Mouse (Mus musculus): ENCODE measurements around the gene Rasal2. TPM values are rescaled to one million over a fixed set of nuclear protein-coding genes. Genes with fewer than 3 reads are reported as not detected.

Gene Rasal2
- polyA plus RNA-seq, 1 experiment from 2014 or later, result 16.6 TPM

- H3K27me3 ChIP-seq, result no peaks in the 10 kb centered on the region
- DNase-seq (ENCODE audit: low read depth, low spot score) (no peak), ATAC-seq (no peak)
- no peak for TF ChIP-seq CTCF (IDR thresholded peaks at IDR 0.05)
- in situ Hi-C loops (cut with MboI; ENCODE audit: low pct_unique_long_range_greater_than_20kb), result no loop called here
- POLR2A ChIA-PET, result no interaction called here
- CTCF ChIA-PET, result no interaction called here
Measured at GRCm38 (mm10) chr1:157178988-157179764, 233.2 kb downstream of the Rasal2 start.

DNA sequence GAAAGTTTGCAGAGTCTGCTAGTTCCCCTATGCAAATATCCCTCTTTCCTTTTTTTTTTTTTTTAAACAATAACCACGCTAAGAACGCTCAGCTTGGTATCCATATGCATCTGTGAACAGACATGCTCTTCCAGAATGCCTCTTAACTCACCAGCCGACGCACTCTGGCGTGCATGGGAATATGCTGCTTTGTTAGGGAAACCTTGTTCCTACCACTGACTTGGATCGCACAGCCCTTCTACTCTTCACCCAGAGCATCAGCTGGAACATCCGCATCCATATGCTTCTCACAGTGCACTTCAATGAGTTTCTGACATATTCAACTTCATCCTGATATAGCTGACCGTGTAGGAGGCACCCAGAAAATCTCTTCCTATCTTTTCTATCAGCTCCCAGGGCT, 243.1 kb downstream of the Rasal2 start:
- in situ Hi-C loops (cut with MboI; ENCODE audit: low pct_unique_long_range_greater_than_20kb), result no loop called here
- CTCF ChIA-PET, result interaction anchor here (0.9 kb wide), 1 partner anchor 9 kb away, joined by 3 read pairs; no protein-coding TSS in a partner anchor

GRCm38 (mm10) chr1:157168891-157169290, 243.5 kb downstream of the Rasal2 start:
- TF ChIP-seq CTCF (IDR thresholded peaks at IDR 0.05), result no peak
- in situ Hi-C loops (cut with MboI; ENCODE audit: low pct_unique_long_range_greater_than_20kb), result no loop called here
- H3K27me3 ChIP-seq, result no peaks in the 10 kb centered on the region
- CTCF ChIA-PET, result no interaction called here
- ATAC-seq (no peak), DNase-seq (ENCODE audit: low read depth, low spot score) (no peak)
- POLR2A ChIA-PET, result no interaction called here

More for the DNA sequence above, 243.1 kb downstream of the Rasal2 start:
- H3K27me3 ChIP-seq, result no peaks in the 10 kb centered on the region
- no peak for DNase-seq (ENCODE audit: low read depth, low spot score)
- POLR2A ChIA-PET, result no interaction called here
- TF ChIP-seq CTCF (IDR thresholded peaks at IDR 0.05), result no peak
- ATAC-seq, result no peak

DNA sequence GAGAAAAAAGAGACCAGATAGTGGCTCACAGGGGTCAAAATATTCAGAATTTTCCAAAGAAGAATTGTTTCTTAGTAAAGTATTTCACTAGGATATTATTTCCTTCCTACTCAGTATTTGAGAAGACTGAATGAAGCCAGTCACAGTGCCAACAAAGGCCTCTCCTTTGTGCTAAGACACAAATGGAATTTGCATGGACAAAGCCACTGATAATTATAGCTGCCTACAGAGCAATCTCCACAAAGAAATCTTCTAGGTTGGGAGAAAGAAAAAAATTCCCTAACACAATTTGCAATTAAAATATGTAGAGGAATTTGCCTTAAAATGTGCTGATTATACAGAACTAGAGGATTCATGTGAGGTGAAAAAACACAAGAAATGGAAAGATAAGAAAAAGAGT, 258.6 kb downstream of the Rasal2 start:
- no peaks in the 10 kb centered on the region for H3K27me3 ChIP-seq
- CTCF ChIA-PET, result no interaction called here

DNA sequence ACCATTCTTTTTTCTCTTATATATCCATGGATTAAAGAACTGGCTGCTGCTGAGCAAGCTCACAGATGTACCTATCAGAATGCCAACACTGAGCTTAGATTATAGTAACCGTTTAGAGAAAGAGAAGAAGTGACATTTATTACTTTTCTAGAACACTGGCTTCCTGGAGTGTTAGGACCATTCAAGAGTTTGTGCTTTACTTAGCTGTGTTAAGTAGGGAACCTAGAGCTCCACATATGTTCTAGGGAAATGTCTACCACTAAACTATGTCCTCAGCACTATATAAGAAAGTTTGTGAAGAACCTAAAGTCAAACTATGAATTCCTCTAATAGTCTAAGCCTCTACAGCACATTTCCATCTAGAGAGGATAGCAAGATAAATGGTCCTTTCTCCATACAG, 262.3 kb downstream of the Rasal2 start:
- ChIA-PET CTCF (no interaction called here), POLR2A (no interaction called here)
- no peak for DNase-seq (ENCODE audit: low read depth, low spot score)
- no peaks in the 10 kb centered on the region for H3K27me3 ChIP-seq
- TF ChIP-seq CTCF (IDR thresholded peaks at IDR 0.05), result no peak
- no peak for ATAC-seq
- in situ Hi-C loops (cut with MboI; ENCODE audit: low pct_unique_long_range_greater_than_20kb), result no loop called here

More for the DNA sequence above, 258.6 kb downstream of the Rasal2 start:
- no peak for TF ChIP-seq CTCF (IDR thresholded peaks at IDR 0.05)
- DNase-seq (ENCODE audit: low read depth, low spot score) (no peak), ATAC-seq (no peak)
- POLR2A ChIA-PET, result no interaction called here
- in situ Hi-C loops (cut with MboI; ENCODE audit: low pct_unique_long_range_greater_than_20kb), result no loop called here

GRCm38 (mm10) chr1:157144621-157145020, 267.8 kb downstream of the Rasal2 start:
- TF ChIP-seq CTCF (IDR thresholded peaks at IDR 0.05), result no peak
- POLR2A ChIA-PET, result no interaction called here
- ATAC-seq (no peak), DNase-seq (ENCODE audit: low read depth, low spot score) (no peak)
- in situ Hi-C loops (cut with MboI; ENCODE audit: low pct_unique_long_range_greater_than_20kb), result no loop called here
- no peaks in the 10 kb centered on the region for H3K27me3 ChIP-seq
- CTCF ChIA-PET, result interaction anchor here (0.9 kb wide), 2 partner anchors 12 to 30 kb away, joined by 3 read pairs; no protein-coding TSS in a partner anchor

- TF ChIP-seq CTCF (IDR thresholded peaks at IDR 0.05), result no peak
- CTCF ChIA-PET, result no interaction called here
- DNase-seq (ENCODE audit: low read depth, low spot score) (no peak), ATAC-seq (no peak)
- no peaks in the 10 kb centered on the region for H3K27me3 ChIP-seq
- POLR2A ChIA-PET, result no interaction called here
- in situ Hi-C loops (cut with MboI; ENCODE audit: low pct_unique_long_range_greater_than_20kb), result no loop called here
Measured at GRCm38 (mm10) chr1:157143326-157143932, 269.0 kb downstream of the Rasal2 start.

DNA sequence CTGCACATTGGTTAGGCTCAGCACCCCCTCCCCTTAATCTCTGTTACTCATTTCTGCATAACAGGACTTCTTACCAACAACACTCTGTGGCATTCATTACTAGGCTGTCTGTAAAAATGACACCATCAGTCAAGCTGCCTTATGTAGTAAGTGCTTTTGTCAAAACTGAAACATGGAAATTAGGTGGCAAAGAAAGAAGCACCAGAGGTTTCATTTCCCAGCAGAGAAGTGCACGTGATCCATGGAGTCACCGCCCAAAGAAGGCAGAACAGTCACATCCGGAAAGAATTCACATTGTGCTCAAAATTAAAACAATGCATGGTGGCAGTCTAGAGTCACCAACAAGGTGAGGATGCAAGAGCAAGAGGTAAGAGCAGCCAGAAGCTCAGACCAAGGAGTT, 271.4 kb downstream of the Rasal2 start:
- ChIA-PET POLR2A (no interaction called here), CTCF (interaction anchor here (1.9 kb wide), 1 partner anchor 11 kb away, joined by 5 read pairs; no protein-coding TSS in a partner anchor)
- in situ Hi-C loops (cut with MboI; ENCODE audit: low pct_unique_long_range_greater_than_20kb), result no loop called here
- ATAC-seq (no peak), DNase-seq (ENCODE audit: low read depth, low spot score) (no peak)
- no peaks in the 10 kb centered on the region for H3K27me3 ChIP-seq
- no peak for TF ChIP-seq CTCF (IDR thresholded peaks at IDR 0.05)

DNA sequence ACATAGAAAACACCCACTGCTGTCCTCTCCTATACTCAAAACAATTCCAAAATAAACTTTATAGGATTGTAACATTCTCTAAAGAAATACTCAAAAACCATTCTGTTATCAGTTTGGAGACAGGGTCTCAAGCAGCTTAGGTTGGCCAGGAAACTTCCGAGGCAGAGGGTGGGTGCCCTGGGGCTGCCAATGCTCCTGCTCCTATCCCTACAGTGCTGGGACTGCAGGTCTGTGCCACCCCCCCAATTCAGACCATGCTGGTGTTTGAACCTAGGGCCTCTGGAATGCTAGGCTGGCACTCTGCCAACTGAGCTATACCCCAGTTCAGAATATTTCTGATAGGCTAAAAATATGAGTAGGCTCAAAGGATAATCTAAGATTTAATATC, 274.5 kb downstream of the Rasal2 start:
- in situ Hi-C loops (cut with MboI; ENCODE audit: low pct_unique_long_range_greater_than_20kb), result no loop called here
- no peak for DNase-seq (ENCODE audit: low read depth, low spot score)
- ChIA-PET CTCF (interaction anchor here (0.7 to 1.4 kb wide), 3 partner anchors 11 to 143 kb away, joined by 3 to 5 read pairs (median 4); no protein-coding TSS in a partner anchor), POLR2A (no interaction called here)
- no peak for TF ChIP-seq CTCF (IDR thresholded peaks at IDR 0.05)
- ATAC-seq, result no peak
- no peaks in the 10 kb centered on the region for H3K27me3 ChIP-seq

DNA sequence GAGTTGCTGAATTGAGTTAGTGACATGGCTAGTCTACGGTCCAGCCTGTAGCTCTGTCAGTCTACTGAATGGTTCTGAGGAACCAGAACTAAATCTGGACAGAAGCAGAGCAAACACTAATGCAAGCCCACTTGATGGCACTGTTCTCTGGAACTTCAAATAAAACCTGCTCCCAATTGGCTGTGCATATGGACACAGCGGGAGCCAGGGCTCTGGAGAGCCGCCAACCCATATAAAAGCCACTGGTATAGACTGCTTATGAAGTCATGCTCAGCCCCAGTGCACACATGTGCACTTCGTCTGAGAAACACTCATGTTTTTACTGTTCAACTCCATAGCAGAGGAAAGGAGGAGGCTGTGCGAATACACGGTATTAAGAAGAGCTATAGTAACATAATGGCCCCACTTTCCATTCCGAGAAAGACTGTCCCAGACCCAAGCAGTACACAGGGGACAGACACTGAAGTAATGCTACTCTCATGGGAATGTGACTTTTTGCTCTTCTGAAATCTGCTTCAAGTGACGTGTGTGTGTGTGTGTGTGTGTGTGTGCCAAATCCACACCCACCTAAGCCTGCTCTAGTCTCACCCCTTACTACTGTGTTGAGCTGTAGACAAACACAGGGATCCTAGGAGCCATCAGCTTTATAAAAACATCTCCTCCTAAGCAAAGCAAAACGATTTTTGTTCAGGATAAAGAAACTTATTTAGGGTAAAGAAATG, 275.1 kb downstream of the Rasal2 start:
- ChIA-PET POLR2A (no interaction called here), CTCF (interaction anchor here (0.7 to 1.4 kb wide), 3 partner anchors 10 to 143 kb away, joined by 3 to 5 read pairs (median 4); no protein-coding TSS in a partner anchor)
- no peak for ATAC-seq
- DNase-seq (ENCODE audit: low read depth, low spot score), result no peak
- TF ChIP-seq CTCF (IDR thresholded peaks at IDR 0.05), result no peak
- in situ Hi-C loops (cut with MboI; ENCODE audit: low pct_unique_long_range_greater_than_20kb), result no loop called here
- no peaks in the 10 kb centered on the region for H3K27me3 ChIP-seq

GRCm38 (mm10) chr1:157128219-157128618, 284.2 kb downstream of the Rasal2 start:
- TF ChIP-seq CTCF (IDR thresholded peaks at IDR 0.05), result no peak
- ChIA-PET CTCF (interaction anchor here (0.7 to 1.0 kb wide), 2 partner anchors 14 to 158 kb away, joined by 3 read pairs; no protein-coding TSS in a partner anchor), POLR2A (no interaction called here)
- in situ Hi-C loops (cut with MboI; ENCODE audit: low pct_unique_long_range_greater_than_20kb), result no loop called here
- no peak for ATAC-seq
- DNase-seq (ENCODE audit: low read depth, low spot score), result no peak
- no peaks in the 10 kb centered on the region for H3K27me3 ChIP-seq

All from Patski (cell line).